Mouse (Mus musculus) hindbrain, embryonic 12.5 days (tissue): ENCODE results near the gene Tcl1b5. TPM values are rescaled to one million over a fixed set of nuclear protein-coding genes. Genes with fewer than 3 reads are reported as not detected.
A peak's percentile ranks its signal among the peaks of the same experiment; 100 is the strongest.
"Not testable (repeated sequence)": the region's sequence is repeated elsewhere in the genome, so short reads cannot be mapped to it uniquely, and the experiment has no call there.

Experiments used
- ATAC-seq: fragments of 200-750 bp; cut with Nextera tagmentation; 2 replicates; pipeline ENCODE4 v1.8.0; 2017; ENCODE audit warnings: moderate TSS enrichment; ENCODE audit not compliant: low FRiP score
- H3K27ac ChIP-seq: fragments of 300-500 bp; sonication (generic); 2 replicates; pipeline ENCODE4 v1.5.1; 2016; ENCODE audit warnings: mild to moderate bottlenecking
- H3K27me3 ChIP-seq: fragments of 300-500 bp; sonication (generic); 2 replicates; pipeline ENCODE4 v1.6.1; 2016; ENCODE audit warnings: mild to moderate bottlenecking
- H3K36me3 ChIP-seq: fragments of 300-500 bp; sonication (generic); 2 replicates; pipeline ENCODE4 v1.6.1; 2016; ENCODE audit warnings: mild to moderate bottlenecking
- H3K4me1 ChIP-seq: fragments of 300-500 bp; sonication (generic); 2 replicates; pipeline ENCODE4 v1.6.1; 2016
- H3K4me2 ChIP-seq: fragments of 300-500 bp; sonication (generic); replicated peaks from 2 replicates; pipeline ENCODE4 v1.6.1; 2016; ENCODE audit warnings: mild to moderate bottlenecking
- H3K4me3 ChIP-seq: fragments of 300-500 bp; sonication (generic); 2 replicates; pipeline ENCODE4 v1.5.1; 2016; ENCODE audit warnings: mild to moderate bottlenecking
- H3K9ac ChIP-seq: fragments of 300-500 bp; sonication (generic); 2 replicates; pipeline ENCODE4 v1.6.1; 2016; ENCODE audit warnings: mild to moderate bottlenecking, moderate library complexity
- H3K9me3 ChIP-seq: fragments of 300-500 bp; sonication (generic); replicated peaks from 2 replicates; pipeline ENCODE4 v1.6.1; 2016; ENCODE audit warnings: mild to moderate bottlenecking
- WGBS: fragments of 180-500 bp; shearing (Covaris S2); methylation state at CpG from one replicate; pipeline ENCODE4 v1.1.7; 2016; 5-methylcytosine and 5-hydroxymethylcytosine counted together
- polyA plus RNA-seq: library from polyadenylated mRNA; unstranded; fragments of >200 nt; fragmentation: Nextera tagmentation; extraction: Ambion mirVana; gene quantifications from 2 replicates; pipeline ENCODE4 v1.2.1, GENCODE M21; 2016

The Tcl1b5 gene
- polyA plus RNA-seq, 1 experiment from 2014 or later, result not detected

DNA sequence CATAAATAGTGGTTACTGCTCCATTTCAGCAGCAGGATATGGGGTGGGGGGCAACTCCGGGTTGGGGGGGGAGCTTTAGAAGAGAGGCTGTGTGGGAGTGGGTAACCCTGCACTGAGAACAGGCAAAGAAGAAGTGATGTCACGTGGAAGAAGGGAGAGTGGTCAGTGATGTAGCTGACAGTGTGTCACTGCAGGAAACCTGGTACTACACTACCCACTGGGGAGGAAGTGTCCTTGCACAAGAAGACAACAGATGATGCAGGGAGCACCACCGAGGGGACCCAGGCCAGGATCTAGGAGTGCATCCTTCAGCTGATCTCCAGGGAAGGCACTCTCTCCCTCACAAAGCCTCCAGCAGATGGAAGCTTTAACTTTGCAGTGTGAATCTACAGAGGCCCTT, 9.4 kb upstream of the Tcl1b5 start:
- WGBS, result 76% methylated on average over 3 of the region's 3 CpGs
- H3K4me2 ChIP-seq, result no peak overlapping the region
- H3K4me1 ChIP-seq, result no peaks in the 10 kb centered on the region
- no peaks in the 10 kb centered on the region for H3K9me3 ChIP-seq
- no peak overlapping the region for H3K9ac ChIP-seq
- no peaks in the 10 kb centered on the region for H3K36me3 ChIP-seq
- H3K27me3 ChIP-seq, result no peaks in the 10 kb centered on the region
- no peak overlapping the region for H3K27ac ChIP-seq
- ATAC-seq, result no peak
- H3K4me3 ChIP-seq, result no peak overlapping the region

DNA sequence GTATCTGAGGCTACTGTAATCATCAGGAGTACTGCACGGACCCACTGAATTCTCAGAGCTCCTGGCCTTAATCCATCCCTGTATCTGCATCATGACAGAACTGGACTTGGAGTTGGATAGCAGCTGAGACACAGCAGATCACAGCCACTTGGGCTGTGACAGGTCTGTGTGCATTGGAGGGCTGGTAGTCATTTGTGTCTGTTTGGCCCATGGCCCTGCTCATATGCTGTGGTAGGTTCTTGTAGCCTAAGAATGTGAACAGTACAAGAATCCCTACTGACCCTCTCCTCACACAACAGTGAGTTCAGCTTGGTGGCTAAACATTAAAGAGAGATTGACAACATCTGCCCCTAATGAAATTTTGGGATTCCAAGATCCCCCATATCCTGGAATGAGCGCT, 2.8 kb upstream of the Tcl1b5 start:
- Histone ChIP-seq H3K27me3 (no peaks in the 10 kb centered on the region), H3K4me1 (no peaks in the 10 kb centered on the region), H3K36me3 (no peaks in the 10 kb centered on the region), H3K27ac (no peak overlapping the region), H3K4me2 (no peak overlapping the region), H3K4me3 (no peak overlapping the region), H3K9me3 (no peaks in the 10 kb centered on the region), H3K9ac (no peak overlapping the region)
- WGBS, result 92% methylated on average over 2 of the region's 2 CpGs
- ATAC-seq, result no peak

DNA sequence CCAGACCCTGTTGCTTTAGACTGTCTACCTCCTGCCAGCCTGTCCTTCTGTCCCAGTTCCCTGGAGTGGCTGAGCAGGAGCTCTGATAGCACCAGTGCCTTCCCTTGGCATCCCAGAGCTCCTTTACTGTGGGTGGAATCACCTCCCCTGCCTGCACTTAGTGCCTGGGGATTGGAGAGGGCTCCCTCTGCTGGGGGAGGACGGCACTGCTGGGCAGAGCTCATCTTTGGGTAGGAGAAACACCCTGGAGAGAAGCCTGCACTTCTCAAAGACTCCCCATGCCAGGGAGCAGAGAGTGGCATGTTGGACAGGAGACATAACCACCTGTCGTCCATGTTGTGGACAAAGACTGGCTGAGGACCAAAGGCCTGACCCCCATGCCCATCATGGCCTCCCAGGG, 1.8 kb upstream of the Tcl1b5 start:
- H3K36me3 ChIP-seq, H3K9me3 ChIP-seq, ATAC-seq, H3K4me2 ChIP-seq, H3K4me3 ChIP-seq, H3K27me3 ChIP-seq, H3K4me1 ChIP-seq, H3K27ac ChIP-seq, H3K9ac ChIP-seq: not testable (repeated sequence)
- 26% methylated on average over 2 of the region's 2 CpGs for WGBS

DNA sequence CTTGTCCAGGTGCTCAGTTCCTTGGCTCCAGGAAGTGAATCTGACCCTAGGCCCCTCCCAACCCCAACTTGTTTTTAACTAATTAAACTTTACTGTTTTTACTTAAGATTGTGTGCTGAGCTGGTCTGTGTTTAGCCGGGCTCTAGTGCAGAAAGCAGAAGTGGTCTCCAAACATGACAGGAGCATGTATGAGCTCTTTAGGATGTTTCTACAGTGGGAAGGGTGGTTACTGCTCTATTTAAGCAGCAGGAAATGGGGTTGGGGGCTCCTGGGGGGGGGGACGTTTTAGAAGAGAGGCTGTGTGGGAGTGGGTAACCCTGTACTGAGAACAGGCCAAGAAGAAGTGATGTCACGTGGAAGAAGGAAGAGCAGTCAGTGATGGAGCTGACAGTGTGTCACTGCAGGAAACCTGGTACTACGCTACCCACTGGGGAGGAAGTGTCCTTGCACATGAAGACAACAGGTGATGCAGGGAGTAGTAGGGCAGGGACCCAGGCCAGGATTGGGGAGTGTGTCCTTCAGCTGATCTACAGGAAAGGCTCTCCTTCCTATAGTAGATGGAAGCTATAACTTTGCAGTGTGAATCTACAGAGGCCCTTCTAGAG, 5.0 kb downstream of the Tcl1b5 start:
- not testable (repeated sequence) for H3K9ac ChIP-seq, ATAC-seq, H3K4me2 ChIP-seq, H3K9me3 ChIP-seq, H3K4me1 ChIP-seq, H3K4me3 ChIP-seq, H3K36me3 ChIP-seq, H3K27me3 ChIP-seq, H3K27ac ChIP-seq
- 80% methylated on average over 4 of the region's 4 CpGs for WGBS

DNA sequence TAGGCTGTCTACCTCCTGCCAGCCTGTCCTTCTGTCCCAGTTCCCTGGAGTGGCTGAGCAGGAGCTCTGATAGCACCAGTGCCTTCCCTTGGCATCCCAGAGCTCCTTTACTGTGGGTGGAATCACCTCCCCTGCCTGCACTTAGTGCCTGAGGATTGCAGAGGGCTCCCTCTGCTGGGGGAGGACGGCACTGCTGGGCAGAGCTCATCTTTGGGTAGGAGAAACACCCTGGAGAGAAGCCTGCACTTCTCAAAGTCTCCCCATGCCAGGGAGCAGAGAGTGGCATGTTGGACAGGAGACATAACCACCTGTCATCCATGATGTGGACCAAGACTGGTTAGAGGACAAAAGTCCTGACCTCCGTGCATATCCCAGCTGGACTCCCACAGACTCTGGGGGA, 12.8 kb downstream of the Tcl1b5 start:
- H3K4me1 ChIP-seq, ATAC-seq, H3K27me3 ChIP-seq, H3K36me3 ChIP-seq, H3K9ac ChIP-seq, H3K4me3 ChIP-seq, H3K9me3 ChIP-seq, H3K4me2 ChIP-seq, H3K27ac ChIP-seq: not testable (repeated sequence)
- WGBS, result 59% methylated on average over 2 of the region's 2 CpGs

DNA sequence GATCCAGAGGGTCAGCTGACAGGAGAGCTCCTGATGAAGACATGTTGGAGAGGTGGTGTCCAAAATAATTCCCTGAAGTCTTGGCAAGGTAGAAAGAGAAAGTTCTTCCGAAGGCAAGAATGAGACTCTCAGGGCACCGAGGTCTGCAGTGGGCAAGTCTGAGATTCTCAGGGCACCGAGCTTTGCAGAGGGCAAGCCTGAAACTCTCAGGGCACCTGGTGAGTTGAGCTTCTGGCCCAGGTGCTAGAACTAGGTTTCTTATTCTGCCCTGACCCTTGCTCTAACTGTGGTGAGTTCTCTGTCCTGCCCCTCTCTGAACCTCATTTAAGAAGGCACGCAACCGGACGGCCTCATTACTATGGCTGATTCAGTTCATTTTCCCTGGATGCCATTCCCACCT, 14.6 kb downstream of the Tcl1b5 start, which contains the start of gene Tcl1b3:
TSS of gene Tcl1b3 (plus strand) at position 301 of the 400 bp plus-strand sequence.
- not testable (repeated sequence) for ATAC-seq, H3K4me2 ChIP-seq
- WGBS, result 96% methylated on average over 6 of the region's 6 CpGs

DNA sequence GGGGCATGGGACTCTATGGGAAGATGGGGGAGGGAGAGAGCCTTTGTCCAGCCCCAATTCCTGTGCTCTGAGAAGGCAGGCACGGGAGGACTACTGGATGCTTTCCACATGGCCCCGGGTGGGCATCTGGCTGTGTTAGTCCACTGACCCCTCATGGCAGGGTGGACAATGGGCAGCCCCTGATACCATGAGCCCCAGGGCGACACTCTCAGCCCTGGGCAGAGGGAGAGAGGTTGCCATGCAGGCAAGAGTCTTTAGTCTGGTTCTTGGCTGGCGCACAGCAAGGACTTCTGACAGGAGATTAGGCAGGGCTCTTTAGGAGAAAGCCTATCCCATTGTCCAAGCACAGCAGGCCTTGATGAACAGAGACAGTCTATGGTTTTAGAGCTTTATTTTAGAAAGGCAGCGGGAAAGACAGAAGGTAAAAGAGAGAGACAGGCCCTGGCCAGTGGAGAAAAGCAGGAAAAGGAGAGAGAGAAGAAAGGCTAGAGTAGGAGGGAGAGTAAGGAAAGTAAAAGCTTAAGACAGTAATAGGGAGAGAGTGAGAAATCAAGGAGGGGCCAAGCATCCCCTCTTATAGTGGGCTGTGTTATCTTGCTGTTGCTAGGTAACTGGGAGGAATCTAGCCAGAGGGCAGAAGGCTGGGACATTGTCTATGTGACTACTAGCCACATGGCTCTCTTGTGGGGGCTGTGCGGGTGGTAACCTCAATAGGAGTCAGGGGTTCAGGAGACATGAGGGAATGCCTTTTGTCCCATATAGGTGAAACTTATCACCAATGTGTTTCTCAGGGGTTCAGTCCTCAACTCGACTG, 23.7 kb downstream of the Tcl1b5 start:
- H3K4me3 ChIP-seq, H3K9ac ChIP-seq, H3K4me1 ChIP-seq, H3K27me3 ChIP-seq, H3K27ac ChIP-seq, H3K36me3 ChIP-seq, H3K4me2 ChIP-seq, H3K9me3 ChIP-seq: not testable (repeated sequence)
- ATAC-seq, result peak; percentile 63
- WGBS, result 32% methylated on average over 7 of the region's 7 CpGs

More for the DNA sequence above, 14.6 kb downstream of the Tcl1b5 start, which contains the start of gene Tcl1b3:
- H3K27me3 ChIP-seq, H3K27ac ChIP-seq, H3K9ac ChIP-seq, H3K9me3 ChIP-seq, H3K4me3 ChIP-seq, H3K36me3 ChIP-seq, H3K4me1 ChIP-seq: not testable (repeated sequence)

DNA sequence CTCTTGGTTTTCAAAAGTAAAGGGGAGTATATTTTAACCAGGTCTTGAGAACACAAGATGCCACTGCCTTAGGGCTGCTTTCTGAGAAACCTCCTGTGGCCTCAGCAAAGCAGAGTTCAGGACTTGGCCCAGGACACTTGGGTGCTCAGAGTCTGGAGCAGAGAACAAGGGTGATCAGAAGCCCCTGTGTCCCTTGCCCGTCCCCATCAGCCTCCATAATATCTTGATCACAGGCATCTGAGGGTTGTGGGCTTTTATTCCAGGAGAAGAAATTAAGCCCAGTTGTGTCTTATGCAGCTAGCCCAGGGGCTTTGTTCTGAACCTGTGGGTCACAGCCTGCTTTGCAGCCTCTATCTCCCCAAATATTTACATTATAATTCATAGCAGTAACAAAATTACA, 25.5 kb downstream of the Tcl1b5 start, which contains the start of gene Tcl1b4:
TSS of gene Tcl1b4 (plus strand) at position 301 of the 400 bp plus-strand sequence.
- 92% methylated on average over 1 of the region's 1 CpGs for WGBS
- not testable (repeated sequence) for H3K9ac ChIP-seq, H3K4me1 ChIP-seq

DNA sequence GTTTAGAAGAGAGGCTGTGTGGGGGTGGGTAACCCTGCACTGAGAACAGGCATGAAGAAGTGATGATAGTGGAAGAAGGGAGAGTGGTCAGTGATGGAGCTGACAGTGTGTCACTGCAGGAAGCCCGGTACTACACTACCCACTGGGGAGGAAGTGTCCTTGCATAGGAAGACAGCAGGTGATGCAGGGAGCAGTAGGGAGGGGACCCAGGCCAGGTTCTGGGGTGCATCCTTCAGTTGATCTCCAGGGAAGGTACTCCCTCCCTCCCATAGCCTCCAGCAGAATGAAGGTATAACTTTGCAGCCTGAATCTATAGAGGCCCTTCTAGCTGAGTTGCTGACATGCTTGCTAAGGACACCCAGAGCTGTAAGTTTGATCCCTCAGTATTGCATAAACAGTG, 30.9 kb downstream of the Tcl1b5 start:
- Histone ChIP-seq H3K4me2 (no peak overlapping the region), H3K9ac (no peak overlapping the region), H3K27ac (no peak overlapping the region), H3K9me3 (no peaks in the 10 kb centered on the region), H3K27me3 (no peaks in the 10 kb centered on the region), H3K4me3 (no peak overlapping the region), H3K4me1 (no peaks in the 10 kb centered on the region), H3K36me3 (no peaks in the 10 kb centered on the region)
- no peak for ATAC-seq
- 76% methylated on average over 1 of the region's 1 CpGs for WGBS

More for the DNA sequence above, 25.5 kb downstream of the Tcl1b5 start, which contains the start of gene Tcl1b4:
- not testable (repeated sequence) for H3K36me3 ChIP-seq, H3K27ac ChIP-seq, H3K9me3 ChIP-seq, H3K27me3 ChIP-seq, ATAC-seq, H3K4me3 ChIP-seq, H3K4me2 ChIP-seq

DNA sequence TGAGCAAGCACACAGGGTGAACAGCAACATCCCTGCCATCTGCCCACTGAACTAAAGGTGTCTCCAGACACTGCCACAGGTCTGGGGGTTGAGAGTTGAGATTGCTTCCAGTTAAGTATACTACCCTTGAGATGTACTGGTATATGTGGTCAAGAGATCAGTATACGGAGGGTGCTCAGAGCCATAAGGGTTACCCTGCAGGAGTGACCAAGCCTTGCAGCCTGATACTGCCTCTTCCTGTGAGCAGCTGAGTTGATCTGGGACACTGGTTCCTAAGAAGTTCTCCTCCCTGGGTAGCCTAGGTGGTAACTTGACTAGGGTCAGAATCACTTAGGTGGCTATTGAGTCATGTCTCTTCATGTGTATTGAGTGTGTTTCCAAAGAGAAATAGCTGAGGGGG, 32.3 kb downstream of the Tcl1b5 start:
- Histone ChIP-seq H3K9me3 (no peaks in the 10 kb centered on the region), H3K9ac (no peak overlapping the region), H3K4me3 (no peak overlapping the region), H3K36me3 (no peaks in the 10 kb centered on the region), H3K4me2 (no peak overlapping the region), H3K4me1 (no peaks in the 10 kb centered on the region), H3K27ac (no peak overlapping the region), H3K27me3 (no peaks in the 10 kb centered on the region)
- ATAC-seq, result no peak
- WGBS, result 96% methylated on average over 1 of the region's 1 CpGs

DNA sequence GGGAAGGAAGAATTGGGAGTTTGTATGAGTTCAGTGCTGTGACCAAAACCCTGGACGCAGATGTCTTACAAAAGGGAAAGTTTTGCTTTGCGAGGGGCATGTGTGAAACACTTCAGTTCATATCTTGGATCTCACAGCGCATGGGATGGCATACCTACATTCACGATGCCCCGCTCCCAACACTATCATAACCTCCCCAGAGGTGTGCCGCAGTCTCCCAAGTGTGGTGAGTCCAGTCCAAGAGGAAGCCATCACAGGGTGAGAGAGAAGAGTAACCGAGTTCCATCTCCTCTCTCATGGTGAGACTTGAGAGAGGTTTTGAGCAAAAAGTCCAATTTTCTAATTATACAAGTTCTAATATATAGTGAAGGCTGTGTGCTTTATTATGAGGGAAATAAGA, 33.1 kb downstream of the Tcl1b5 start:
- WGBS, result 95% methylated on average over 7 of the region's 7 CpGs
- Histone ChIP-seq H3K4me3 (no peak overlapping the region), H3K9me3 (no peaks in the 10 kb centered on the region), H3K36me3 (no peaks in the 10 kb centered on the region), H3K9ac (no peak overlapping the region), H3K4me1 (no peaks in the 10 kb centered on the region), H3K4me2 (no peak overlapping the region), H3K27me3 (no peaks in the 10 kb centered on the region), H3K27ac (no peak overlapping the region)
- ATAC-seq, result no peak

DNA sequence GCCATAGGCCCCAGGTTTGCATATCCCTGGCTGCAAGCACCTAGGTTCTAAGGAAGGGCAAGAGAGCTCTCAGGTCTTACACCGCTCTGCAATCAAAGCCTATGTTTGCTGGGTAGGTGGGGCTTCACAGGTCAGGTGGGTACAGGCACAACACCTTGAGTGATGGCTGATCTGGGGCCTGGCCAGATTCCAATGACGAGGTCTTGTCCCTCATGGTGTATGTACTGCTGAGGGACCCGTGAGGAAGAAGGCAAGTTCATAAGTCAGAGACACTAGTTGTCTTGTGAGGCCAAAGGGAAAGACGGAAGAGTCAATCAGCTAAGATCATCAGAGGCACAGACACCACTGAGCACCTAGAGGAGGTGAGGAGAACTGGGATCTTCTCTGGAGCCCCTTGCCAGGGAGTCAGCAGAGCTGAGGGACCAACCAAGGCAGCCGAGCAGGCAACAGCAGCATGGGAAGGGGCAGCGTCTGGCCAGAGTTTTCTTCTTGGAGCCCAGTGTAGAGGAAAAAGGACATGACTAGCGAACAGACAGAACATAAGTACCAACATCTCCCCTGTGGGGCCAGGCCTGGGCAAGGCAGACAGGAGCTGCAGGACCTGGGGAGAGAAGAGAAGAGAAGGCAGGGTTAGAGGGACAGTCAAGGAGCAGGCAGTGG, 41.1 kb downstream of the Tcl1b5 start:
- Histone ChIP-seq H3K27ac (no peak overlapping the region), H3K27me3 (no peaks in the 10 kb centered on the region), H3K4me1 (no peaks in the 10 kb centered on the region), H3K4me2 (no peak overlapping the region), H3K4me3 (no peak overlapping the region), H3K36me3 (no peaks in the 10 kb centered on the region), H3K9me3 (no peaks in the 10 kb centered on the region), H3K9ac (no peak overlapping the region)
- ATAC-seq, result no peak
- 87% methylated on average over 7 of the region's 7 CpGs for WGBS
